ENCODE assay signal across 16 mouse cellular contexts in the genomic region with DNA sequence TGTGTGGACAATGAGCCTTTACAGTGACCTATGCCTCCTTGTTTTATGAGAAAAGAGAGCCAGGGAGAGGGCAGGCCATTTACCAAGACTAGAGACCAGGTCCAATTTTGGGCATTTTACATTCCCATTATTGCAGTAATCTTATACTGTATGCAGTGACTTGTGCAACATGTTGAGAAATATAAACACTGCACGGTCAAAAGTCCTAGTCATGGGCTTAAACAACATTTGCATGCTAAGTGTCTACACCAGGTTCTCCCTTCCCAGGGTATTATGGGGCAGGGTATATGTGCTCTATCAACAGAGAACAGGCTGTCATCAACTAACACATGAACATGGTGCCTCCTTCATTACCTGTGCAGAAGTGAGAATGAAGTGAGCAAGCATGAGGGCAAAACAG.
"Had no signal": no experiment of that assay in that cellular context is flagged by ENCODE, and none has a peak within 500 bp of the region (broad histone marks: within the 10 kb centered on the region; RNA-seq: fewer than 3 reads in every experiment).

No protein-coding gene starts in this region.

- H3K27me3 ChIP-seq: limb, embryonic 12.5 days; limb, embryonic 15.5 days had no signal

- H3K27ac ChIP-seq: kidney, postnatal 0 days; limb, embryonic 12.5 days; limb, embryonic 15.5 days; midbrain, embryonic 10.5 days; stomach, postnatal 0 days had no signal

- DNase-seq: kidney, adult 2 months; kidney, postnatal 36 days; left cerebral cortex, postnatal 4 days; lung, postnatal 10 days; lung, postnatal 36 days; midbrain, embryonic 14.5 days; thymus, adult 2 months; thymus, postnatal 14 days; thymus, postnatal 4 days had no signal

- H3K4me3 ChIP-seq: limb, embryonic 12.5 days; limb, embryonic 15.5 days; megakaryocyte, embryonic 14.5 days; midbrain, embryonic 10.5 days had no signal

- H3K9ac ChIP-seq: limb, embryonic 12.5 days; limb, embryonic 15.5 days had no signal

- H3K9me3 ChIP-seq: limb, embryonic 12.5 days; limb, embryonic 15.5 days; megakaryocyte, embryonic 14.5 days; midbrain, embryonic 10.5 days had no signal

- ATAC-seq: intestine, postnatal 0 days had no signal

- H3K4me2 ChIP-seq: limb, embryonic 12.5 days; limb, embryonic 15.5 days had no signal
